Mouse (Mus musculus): ENCODE results near the gene Nploc4.

GRCm38 (mm10) chr11:120375324-120375723, 62.2 kb downstream of the Nploc4 start:
- no peak for TF ChIP-seq CTCF (IDR thresholded peaks at IDR 0.05; ENCODE audit: low read depth, low read length)
- no peak for TF ChIP-seq EP300 (IDR thresholded peaks at IDR 0.05; ENCODE audit: insufficient read depth, low read depth, low read length)
